Comparison of ENCODE assay signal across 9 mouse cellular contexts in genomic region chr16:49529060-49529459, GRCm38 (mm10).
DNase-seq lines count a peak whose midpoint lies in the region; ATAC-seq and TF ChIP-seq lines count a peak whose summit lies in the region.
"Had no signal": no experiment of that assay in that cellular context is flagged by ENCODE, and none has a peak within 500 bp of the region (broad histone marks: within the 10 kb centered on the region; RNA-seq: fewer than 3 reads in every experiment).

No protein-coding gene starts in this region.

- no peak overlapping the region for H3K9ac ChIP-seq in intestine, postnatal 0 days (ENCODE audit: low read depth, low read length)
- H3K9ac ChIP-seq in intestine, embryonic 15.5 days, result no peak overlapping the region

- WGBS in intestine, postnatal 0 days, result 75% methylated on average over 2 of the region's 2 CpGs
- WGBS in intestine, embryonic 15.5 days, result 72% methylated on average over 2 of the region's 2 CpGs

- no peaks in the 10 kb centered on the region for H3K9me3 ChIP-seq in intestine, postnatal 0 days (ENCODE audit: control insufficient read depth)
- no peaks in the 10 kb centered on the region for H3K9me3 ChIP-seq in intestine, embryonic 15.5 days
- no peaks in the 10 kb centered on the region for H3K9me3 ChIP-seq in G1E (replicated peaks)

- no peak overlapping the region for H3K4me2 ChIP-seq in intestine, postnatal 0 days (replicated peaks; ENCODE audit: low read depth)
- H3K4me2 ChIP-seq in intestine, embryonic 15.5 days (replicated peaks), result no peak overlapping the region

- no peak overlapping the region for H3K27ac ChIP-seq in intestine, postnatal 0 days (ENCODE audit: low read depth, low read length)
- no peak overlapping the region for H3K27ac ChIP-seq in intestine, embryonic 15.5 days

- H3K4me3 ChIP-seq in intestine, postnatal 0 days (ENCODE audit: low read depth, low read length), result no peak overlapping the region
- H3K4me3 ChIP-seq in intestine, embryonic 15.5 days (replicated peaks), result no peak overlapping the region
- no peak overlapping the region for H3K4me3 ChIP-seq in G1E (ENCODE audit: low read depth, low read length)

- peak; percentile 84 for DNase-seq in 416B (ENCODE audit: low read depth)
- peak; percentile 13 for DNase-seq in G1E (ENCODE audit: low spot score)
- DNase-seq in fibroblast of lung, adult 2 months (ENCODE audit: low read depth), result peak; percentile 9
- no peak for DNase-seq in yolk sac, embryonic 10.5 days (ENCODE audit: low spot score)
- DNase-seq in spleen, postnatal 36 days (ENCODE audit: low spot score in 2 of 2), result no peak
- no peak for DNase-seq in frontal cortex, postnatal 10 days (ENCODE audit: low spot score in 2 of 2)
- DNase-seq: kidney, postnatal 4 days had no signal

- no peak for ATAC-seq in intestine, postnatal 0 days
- ATAC-seq in intestine, embryonic 15.5 days, result no peak
- ATAC-seq in G1E (ENCODE audit: extremely low read depth, insufficient number of reproducible peaks, low FRiP score, poor library complexity, severe bottlenecking), result peak; percentile 49; the same call in 1 of the 2 replicates

- no peaks in the 10 kb centered on the region for H3K36me3 ChIP-seq in intestine, postnatal 0 days (ENCODE audit: control insufficient read depth, insufficient read depth)
- no peaks in the 10 kb centered on the region for H3K36me3 ChIP-seq in intestine, embryonic 15.5 days
- no peaks in the 10 kb centered on the region for H3K36me3 ChIP-seq in G1E (replicated peaks)

- no peaks in the 10 kb centered on the region for H3K4me1 ChIP-seq in intestine, postnatal 0 days (replicated peaks; ENCODE audit: control insufficient read depth, insufficient read depth, low read length)
- 0 out of 2 replicates have a peak, but pooled peaks cover 3% of the 10 kb centered on the region for H3K4me1 ChIP-seq in intestine, embryonic 15.5 days (replicated peaks)
- H3K4me1 ChIP-seq in G1E (ENCODE audit: insufficient read depth, low read depth, low read length), result peaks cover 3% of the 10 kb centered on the region; the same call in 1 of the 2 replicates

- no peaks in the 10 kb centered on the region for H3K27me3 ChIP-seq in intestine, postnatal 0 days (replicated peaks; ENCODE audit: control insufficient read depth, insufficient read depth, low read length)
- no peaks in the 10 kb centered on the region for H3K27me3 ChIP-seq in intestine, embryonic 15.5 days (replicated peaks)
- peaks cover 8% of the 10 kb centered on the region; the same call in 1 of the 2 replicates for H3K27me3 ChIP-seq in G1E (ENCODE audit: insufficient read depth, low read length)

- TF ChIP-seq CTCF in intestine, postnatal 0 days (IDR thresholded peaks at IDR 0.05; ENCODE audit: low read depth), result peak; percentile 74
- no peak for TF ChIP-seq CTCF in G1E (IDR thresholded peaks at IDR 0.05; ENCODE audit: low read depth, low read length)

Comparison
In these comparisons a context has a peak if more than half of its experiments do, and no peak if none do; other contexts are left out.
1. DNase-seq: peak in 416B (single experiment), G1E (single experiment) and fibroblast of lung, adult 2 months (single experiment); none in yolk sac, embryonic 10.5 days (single experiment), spleen, postnatal 36 days (0 of 2) and frontal cortex, postnatal 10 days (0 of 2).